Mouse (Mus musculus) neural tube, embryonic 11.5 days (tissue): Measurements from ENCODE around the gene Mccc1. TPM values are rescaled to one million over a fixed set of nuclear protein-coding genes. Genes with fewer than 3 reads are reported as not detected.

Experiments used
- ATAC-seq: fragments of 200-750 bp; cut with Nextera tagmentation; 2 replicates; pipeline ENCODE4 v1.8.0; 2017; ENCODE audit warnings: moderate number of reproducible peaks, mild to moderate bottlenecking, moderate TSS enrichment, moderate library complexity; ENCODE audit not compliant: insufficient read depth, low FRiP score, low TSS enrichment
- DNase-seq: peaks from one replicate; pipeline ENCODE4 v3.0.0-alpha.2; 2015; ENCODE audit warnings: low spot score
- H3K27ac ChIP-seq: fragments of 300-500 bp; sonication (generic); 2 replicates; pipeline ENCODE4 v1.5.1; 2014; ENCODE audit warnings: low read depth, mild to moderate bottlenecking, low read length
- H3K27me3 ChIP-seq: fragments of 300-500 bp; sonication (generic); 2 replicates; pipeline ENCODE4 v1.6.1; 2014; ENCODE audit warnings: mild to moderate bottlenecking, low read length, mixed read lengths; ENCODE audit not compliant: control insufficient read depth, insufficient read depth
- H3K36me3 ChIP-seq: fragments of 300-500 bp; sonication (generic); 2 replicates; pipeline ENCODE4 v1.6.1; 2014; ENCODE audit warnings: mild to moderate bottlenecking, low read length, moderate library complexity, mixed read lengths; ENCODE audit not compliant: control insufficient read depth, insufficient read depth
- H3K4me1 ChIP-seq: fragments of 300-500 bp; sonication (generic); 2 replicates; pipeline ENCODE4 v1.6.1; 2014; ENCODE audit warnings: low read length, mixed read lengths; ENCODE audit not compliant: control insufficient read depth, insufficient read depth
- H3K4me2 ChIP-seq: fragments of 300-500 bp; sonication (generic); 2 replicates; pipeline ENCODE4 v1.6.1; 2014; ENCODE audit warnings: low read depth, mild to moderate bottlenecking, moderate library complexity
- H3K4me3 ChIP-seq: fragments of 300-500 bp; sonication (generic); 2 replicates; pipeline ENCODE4 v1.5.1; 2014; ENCODE audit warnings: low read depth, low read length
- H3K9ac ChIP-seq: fragments of 300-500 bp; sonication (generic); 2 replicates; pipeline ENCODE4 v1.6.1; 2014; ENCODE audit warnings: mild to moderate bottlenecking, low read length
- H3K9me3 ChIP-seq: fragments of 300-500 bp; sonication (generic); 2 replicates; pipeline ENCODE4 v1.6.1; 2016; ENCODE audit warnings: low read length; ENCODE audit not compliant: control insufficient read depth
- WGBS: fragments of 180-500 bp; shearing (Covaris S2); extraction: QIAGEN DNeasy Blood & Tissue Kit; methylation state at CpG from one replicate; pipeline ENCODE4 v1.1.7; 2014; 5-methylcytosine and 5-hydroxymethylcytosine counted together
- polyA plus RNA-seq: library from polyadenylated mRNA; unstranded; fragments of >200 nt; fragmentation: Nextera tagmentation; extraction: Ambion mirVana; gene quantifications from 2 replicates; pipeline ENCODE4 v1.2.1, GENCODE M21; 2014

Gene Mccc1
- polyA plus RNA-seq, 1 experiment from 2014 or later: 37.1 TPM

GRCm38 (mm10) chr3:35932735-35933404, 67.6 kb downstream of the Mccc1 start:
- ATAC-seq (peak; percentile 93), DNase-seq (peak; percentile 86)

GRCm38 (mm10) chr3:35931896-35932727, 68.4 kb downstream of the Mccc1 start:
- H3K36me3 ChIP-seq: no peaks in the 10 kb centered on the region
- no peaks in the 10 kb centered on the region for H3K27me3 ChIP-seq
- H3K4me3 ChIP-seq: peak overlapping the region; percentile 59
- WGBS: under 1% methylated on average over 38 of the region's 65 CpGs
- DNase-seq: peak; percentile 72
- H3K9me3 ChIP-seq: no peaks in the 10 kb centered on the region
- peak overlapping the region; percentile 86 for H3K9ac ChIP-seq
- peak; percentile 77 for ATAC-seq
- peaks cover 10% of the 10 kb centered on the region; the same call in 1 of the 2 replicates for H3K4me1 ChIP-seq
- peak overlapping the region; percentile 87 for H3K27ac ChIP-seq
- H3K4me2 ChIP-seq: peak overlapping the region; percentile 89

More at GRCm38 (mm10) chr3:35932735-35933404, 67.6 kb downstream of the Mccc1 start:
- peak overlapping the region; percentile 86 for H3K9ac ChIP-seq
- peak overlapping the region; percentile 59 for H3K4me3 ChIP-seq
- peak overlapping the region; percentile 87 for H3K27ac ChIP-seq
- WGBS: under 1% methylated on average over 53 of the region's 73 CpGs
- peaks cover 10% of the 10 kb centered on the region; the same call in 1 of the 2 replicates for H3K4me1 ChIP-seq
- H3K9me3 ChIP-seq: no peaks in the 10 kb centered on the region
- H3K36me3 ChIP-seq: no peaks in the 10 kb centered on the region
- peak overlapping the region; percentile 89 for H3K4me2 ChIP-seq
- H3K27me3 ChIP-seq: no peaks in the 10 kb centered on the region

- ATAC-seq: no peak
- 33% methylated on average over 7 of the region's 7 CpGs for WGBS
- Histone ChIP-seq H3K4me3 (peak overlapping the region; percentile 59), H3K4me1 (peaks cover 10% of the 10 kb centered on the region; the same call in 1 of the 2 replicates), H3K9ac (peak overlapping the region; percentile 86; the same call in 1 of the 2 replicates), H3K9me3 (no peaks in the 10 kb centered on the region), H3K27ac (no peak overlapping the region), H3K4me2 (peak overlapping the region; percentile 89), H3K27me3 (no peaks in the 10 kb centered on the region), H3K36me3 (no peaks in the 10 kb centered on the region)
- DNase-seq: no peak
Measured at GRCm38 (mm10) chr3:35931359-35931758, 69.1 kb downstream of the Mccc1 start.

GRCm38 (mm10) chr3:35929831-35930230, 70.6 kb downstream of the Mccc1 start:
- no peak for ATAC-seq
- H3K4me2 ChIP-seq: no peak overlapping the region
- 71% methylated on average over 8 of the region's 8 CpGs for WGBS
- no peak for DNase-seq
- H3K4me1 ChIP-seq: peaks cover 10% of the 10 kb centered on the region; the same call in 1 of the 2 replicates
- no peak overlapping the region for H3K27ac ChIP-seq
- H3K9ac ChIP-seq: no peak overlapping the region
- H3K9me3 ChIP-seq: no peaks in the 10 kb centered on the region
- no peaks in the 10 kb centered on the region for H3K36me3 ChIP-seq
- no peak overlapping the region for H3K4me3 ChIP-seq
- H3K27me3 ChIP-seq: no peaks in the 10 kb centered on the region

- Histone ChIP-seq H3K27me3 (no peaks in the 10 kb centered on the region), H3K9me3 (no peaks in the 10 kb centered on the region), H3K4me2 (no peak overlapping the region), H3K9ac (no peak overlapping the region), H3K4me1 (peaks cover 10% of the 10 kb centered on the region; the same call in 1 of the 2 replicates), H3K27ac (no peak overlapping the region), H3K36me3 (no peaks in the 10 kb centered on the region), H3K4me3 (no peak overlapping the region)
- DNase-seq: no peak
- ATAC-seq: no peak
- WGBS: 58% methylated on average over 3 of the region's 3 CpGs
Measured at GRCm38 (mm10) chr3:35929406-35929805, 71.1 kb downstream of the Mccc1 start.

- Histone ChIP-seq H3K9me3 (no peaks in the 10 kb centered on the region), H3K4me3 (no peak overlapping the region), H3K4me1 (no peaks in the 10 kb centered on the region), H3K27ac (no peak overlapping the region), H3K4me2 (no peak overlapping the region), H3K9ac (no peak overlapping the region), H3K36me3 (no peaks in the 10 kb centered on the region), H3K27me3 (no peaks in the 10 kb centered on the region)
- ATAC-seq (no peak), DNase-seq (no peak)
- 76% methylated on average over 2 of the region's 2 CpGs for WGBS
Measured at GRCm38 (mm10) chr3:35925852-35926251, 74.6 kb downstream of the Mccc1 start.

GRCm38 (mm10) chr3:35924007-35924406, 76.5 kb downstream of the Mccc1 start:
- DNase-seq (no peak), ATAC-seq (no peak)
- H3K36me3 ChIP-seq: no peaks in the 10 kb centered on the region
- H3K27ac ChIP-seq: no peak overlapping the region
- no peaks in the 10 kb centered on the region for H3K4me1 ChIP-seq
- H3K9me3 ChIP-seq: no peaks in the 10 kb centered on the region
- H3K9ac ChIP-seq: no peak overlapping the region
- no peak overlapping the region for H3K4me2 ChIP-seq
- WGBS: 75% methylated on average over 3 of the region's 3 CpGs
- no peaks in the 10 kb centered on the region for H3K27me3 ChIP-seq
- no peak overlapping the region for H3K4me3 ChIP-seq

GRCm38 (mm10) chr3:35923495-35923894, 77.0 kb downstream of the Mccc1 start:
- H3K27me3 ChIP-seq: no peaks in the 10 kb centered on the region
- no peak overlapping the region for H3K4me2 ChIP-seq
- H3K27ac ChIP-seq: no peak overlapping the region
- no peak overlapping the region for H3K9ac ChIP-seq
- DNase-seq (no peak), ATAC-seq (no peak)
- no peaks in the 10 kb centered on the region for H3K36me3 ChIP-seq
- no peaks in the 10 kb centered on the region for H3K9me3 ChIP-seq
- H3K4me1 ChIP-seq: no peaks in the 10 kb centered on the region
- WGBS: 48% methylated on average over 7 of the region's 7 CpGs
- H3K4me3 ChIP-seq: no peak overlapping the region
